ENCODE assay signal across 14 mouse cellular contexts in genomic region chr16:38044551-38044950, GRCm38 (mm10). TPM values are rescaled to one million over a fixed set of nuclear protein-coding genes. Genes with fewer than 3 reads are reported as not detected.
DNase-seq lines count a peak whose midpoint lies in the region; ATAC-seq lines count a peak whose summit lies in the region.
"Had no signal": no experiment of that assay in that cellular context is flagged by ENCODE, and none has a peak within 500 bp of the region (broad histone marks: within the 10 kb centered on the region; RNA-seq: fewer than 3 reads in every experiment).

No protein-coding gene starts in this region.

- no peaks in the 10 kb centered on the region for H3K36me3 ChIP-seq in forebrain, embryonic 15.5 days
- H3K36me3 ChIP-seq in forebrain, embryonic 10.5 days (replicated peaks) = no peaks in the 10 kb centered on the region
- no peaks in the 10 kb centered on the region for H3K36me3 ChIP-seq in liver, embryonic 11.5 days (ENCODE audit: control insufficient read depth, insufficient read depth, low read length)
- H3K36me3 ChIP-seq: neural tube, embryonic 13.5 days had no signal

- DNase-seq in forebrain, embryonic 10.5 days (ENCODE audit: extremely low spot score, low spot score) = no peak
- DNase-seq in 3T3-L1 (ENCODE audit: low read depth, low spot score) = peak; percentile 25
- peak; percentile 81 for DNase-seq in cerebellum, adult 9-10 months
- peak; percentile 28 to 42 for DNase-seq in layer of hippocampus, postnatal 10 days (ENCODE audit: low spot score in 2 of 2)
- DNase-seq in thymus, postnatal 25 days = no peak
- no peak for DNase-seq in liver, embryonic 11.5 days (ENCODE audit: low spot score)
- DNase-seq in spleen, postnatal 10 days (ENCODE audit: low spot score in 2 of 2) = no peak
- DNase-seq: adrenal gland, postnatal 10 days; B cell, adult 2 months; lung, adult 18-20 months; thymus, postnatal 4 days had no signal

- H3K9ac ChIP-seq in forebrain, embryonic 15.5 days (replicated peaks) = no peak overlapping the region
- H3K9ac ChIP-seq in liver, embryonic 11.5 days (ENCODE audit: low read depth, low read length) = no peak overlapping the region
- H3K9ac ChIP-seq: neural tube, embryonic 13.5 days had no signal

- no peak overlapping the region for H3K27ac ChIP-seq in forebrain, embryonic 15.5 days (replicated peaks)
- H3K27ac ChIP-seq in forebrain, embryonic 10.5 days = no peak overlapping the region
- H3K27ac ChIP-seq in liver, embryonic 11.5 days (ENCODE audit: low read depth, low read length) = no peak overlapping the region
- H3K27ac ChIP-seq: neural tube, embryonic 13.5 days had no signal

- H3K4me2 ChIP-seq in forebrain, embryonic 15.5 days (replicated peaks) = no peak overlapping the region
- no peak overlapping the region for H3K4me2 ChIP-seq in liver, embryonic 11.5 days
- H3K4me2 ChIP-seq: neural tube, embryonic 13.5 days had no signal

- H3K4me1 ChIP-seq in forebrain, embryonic 15.5 days = peaks cover 23% of the 10 kb centered on the region
- H3K4me1 ChIP-seq in forebrain, embryonic 10.5 days = no peaks in the 10 kb centered on the region
- no peaks in the 10 kb centered on the region for H3K4me1 ChIP-seq in liver, embryonic 11.5 days (replicated peaks; ENCODE audit: control insufficient read depth, insufficient read depth, low read length)
- H3K4me1 ChIP-seq: neural tube, embryonic 13.5 days had no signal

- no peak overlapping the region for H3K4me3 ChIP-seq in forebrain, embryonic 15.5 days
- H3K4me3 ChIP-seq in forebrain, embryonic 10.5 days = no peak overlapping the region
- no peak overlapping the region for H3K4me3 ChIP-seq in liver, embryonic 11.5 days (ENCODE audit: low read depth, low read length)
- H3K4me3 ChIP-seq: neural tube, embryonic 13.5 days had no signal

- no peaks in the 10 kb centered on the region for H3K9me3 ChIP-seq in forebrain, embryonic 15.5 days
- no peaks in the 10 kb centered on the region for H3K9me3 ChIP-seq in forebrain, embryonic 10.5 days
- H3K9me3 ChIP-seq in liver, embryonic 11.5 days (ENCODE audit: control insufficient read depth, low read length) = no peaks in the 10 kb centered on the region
- H3K9me3 ChIP-seq: neural tube, embryonic 13.5 days had no signal

- WGBS in forebrain, embryonic 15.5 days = 66% methylated on average over 5 of the region's 5 CpGs
- WGBS in forebrain, embryonic 10.5 days = 92% methylated on average over 5 of the region's 5 CpGs
- 87% methylated on average over 5 of the region's 5 CpGs for WGBS in liver, embryonic 11.5 days

- H3K27me3 ChIP-seq in forebrain, embryonic 15.5 days = no peaks in the 10 kb centered on the region
- no peaks in the 10 kb centered on the region for H3K27me3 ChIP-seq in forebrain, embryonic 10.5 days (ENCODE audit: poor library complexity, severe bottlenecking)
- H3K27me3 ChIP-seq in liver, embryonic 11.5 days (replicated peaks; ENCODE audit: control insufficient read depth, insufficient read depth, low read length) = no peaks in the 10 kb centered on the region
- H3K27me3 ChIP-seq: neural tube, embryonic 13.5 days had no signal

- peak; percentile 86 for ATAC-seq in forebrain, embryonic 15.5 days (replicated peaks)
- ATAC-seq in liver, embryonic 11.5 days (replicated peaks; ENCODE audit: low FRiP score) = no peak
- ATAC-seq: intestine, embryonic 16.5 days had no signal

RNA-seq across cellular contexts. Expression of gene Gsk3b, which starts 44.2 kb away (rescaled TPM):
- 163 TPM in 2 replicates for polyA plus RNA-seq in forebrain, embryonic 15.5 days (2015; fragmentation: Nextera tagmentation; extraction: Ambion mirVana)
- polyA plus RNA-seq in forebrain, embryonic 10.5 days (2016; fragmentation: Nextera tagmentation; extraction: Ambion mirVana) = 64.3 and 65.8 TPM in 2 replicates
- 100 to 1,000 TPM; 219 to 238 TPM for total RNA-seq in layer of hippocampus, postnatal 10 days (2021)
- 28.2 and 29.6 TPM in 2 replicates for polyA plus RNA-seq in liver, embryonic 11.5 days (2014; fragmentation: Nextera tagmentation; extraction: Ambion mirVana)

Comparison
In these comparisons a context has a peak if more than half of its experiments do, and no peak if none do; other contexts are left out.
1. DNase-seq: peak in 3T3-L1 (single experiment), cerebellum, adult 9-10 months (single experiment) and layer of hippocampus, postnatal 10 days (2 of 2); none in forebrain, embryonic 10.5 days (single experiment), thymus, postnatal 25 days (single experiment), liver, embryonic 11.5 days (single experiment) and spleen, postnatal 10 days (0 of 2).